Comparison of ENCODE assay signal across 28 mouse cellular contexts in the genomic region with DNA sequence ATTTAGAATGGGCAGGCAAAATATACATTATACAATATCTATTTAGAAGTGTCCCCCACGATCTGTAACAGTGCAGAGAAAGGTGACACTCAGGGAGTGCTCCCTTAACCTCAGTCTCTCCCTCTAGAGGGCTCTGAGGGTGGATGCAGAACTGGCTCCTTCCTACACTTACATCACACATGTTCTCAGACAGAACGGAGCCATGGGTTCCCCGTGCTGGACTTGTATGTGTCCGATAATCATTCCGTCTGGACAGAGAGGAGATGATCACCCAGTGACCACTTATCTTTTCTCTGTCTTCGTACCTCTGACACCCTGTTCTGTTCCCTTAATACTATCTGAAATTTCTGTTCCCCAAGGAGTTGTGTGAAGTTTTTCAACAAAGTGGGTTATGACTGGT. TPM values are rescaled to one million over a fixed set of nuclear protein-coding genes. Genes with fewer than 3 reads are reported as not detected.
DNase-seq lines count a peak whose midpoint lies in the region; ATAC-seq and TF ChIP-seq lines count a peak whose summit lies in the region.
"Had no signal": no experiment of that assay in that cellular context is flagged by ENCODE, and none has a peak within 500 bp of the region (broad histone marks: within the 10 kb centered on the region; RNA-seq: fewer than 3 reads in every experiment).

No protein-coding gene starts in this region.

- no peak overlapping the region for H3K9ac ChIP-seq in intestine, postnatal 0 days (ENCODE audit: low read depth, low read length)
- H3K9ac ChIP-seq in intestine, embryonic 15.5 days = no peak overlapping the region
- no peak overlapping the region for H3K9ac ChIP-seq in lung, postnatal 0 days (replicated peaks; ENCODE audit: low read depth)
- no peak overlapping the region for H3K9ac ChIP-seq in stomach, postnatal 0 days (ENCODE audit: low read length)
- H3K9ac ChIP-seq: forebrain, embryonic 13.5 days; hindbrain, embryonic 15.5 days had no signal

- H3K27ac ChIP-seq in heart, embryonic 10.5 days = no peak overlapping the region
- no peak overlapping the region for H3K27ac ChIP-seq in intestine, postnatal 0 days (ENCODE audit: low read depth, low read length)
- H3K27ac ChIP-seq in intestine, embryonic 15.5 days = no peak overlapping the region
- no peak overlapping the region for H3K27ac ChIP-seq in lung, postnatal 0 days (ENCODE audit: low read length)
- H3K27ac ChIP-seq in stomach, postnatal 0 days (replicated peaks) = no peak overlapping the region
- H3K27ac ChIP-seq: forebrain, embryonic 10.5 days; forebrain, embryonic 13.5 days; hindbrain, embryonic 15.5 days had no signal

- H3K4me2 ChIP-seq in intestine, postnatal 0 days (replicated peaks; ENCODE audit: low read depth) = no peak overlapping the region
- no peak overlapping the region for H3K4me2 ChIP-seq in intestine, embryonic 15.5 days (replicated peaks)
- H3K4me2 ChIP-seq in lung, postnatal 0 days (replicated peaks; ENCODE audit: low read depth, low read length) = no peak overlapping the region
- no peak overlapping the region for H3K4me2 ChIP-seq in stomach, postnatal 0 days (replicated peaks; ENCODE audit: low read depth)
- H3K4me2 ChIP-seq: forebrain, embryonic 13.5 days; hindbrain, embryonic 15.5 days had no signal

- intact Hi-C loops in heart, postnatal 25 days (cut with DNase I) = no loop called here

- no peak for TF ChIP-seq EP300 in lung, postnatal 0 days (IDR thresholded peaks at IDR 0.05)
- TF ChIP-seq EP300 in stomach, postnatal 0 days (optimal IDR thresholded peaks at IDR 0.05) = no peak

- 70% methylated on average over 6 of the region's 6 CpGs for WGBS in heart, embryonic 10.5 days
- WGBS in intestine, postnatal 0 days = 72% methylated on average over 6 of the region's 6 CpGs
- WGBS in intestine, embryonic 15.5 days = 78% methylated on average over 6 of the region's 6 CpGs
- 63% methylated on average over 6 of the region's 6 CpGs for WGBS in lung, postnatal 0 days
- 74% methylated on average over 6 of the region's 6 CpGs for WGBS in stomach, postnatal 0 days

- no peaks in the 10 kb centered on the region for H3K36me3 ChIP-seq in heart, embryonic 10.5 days
- H3K36me3 ChIP-seq in intestine, postnatal 0 days (ENCODE audit: control insufficient read depth, insufficient read depth) = no peaks in the 10 kb centered on the region
- H3K36me3 ChIP-seq in intestine, embryonic 15.5 days = no peaks in the 10 kb centered on the region
- no peaks in the 10 kb centered on the region for H3K36me3 ChIP-seq in lung, postnatal 0 days (ENCODE audit: insufficient read depth, low read length)
- no peaks in the 10 kb centered on the region for H3K36me3 ChIP-seq in stomach, postnatal 0 days (ENCODE audit: control insufficient read depth, insufficient read depth, low read length)
- H3K36me3 ChIP-seq: forebrain, embryonic 10.5 days; hindbrain, embryonic 15.5 days had no signal

- no peaks in the 10 kb centered on the region for H3K27me3 ChIP-seq in heart, embryonic 10.5 days (ENCODE audit: insufficient read depth, poor library complexity, severe bottlenecking)
- H3K27me3 ChIP-seq in intestine, postnatal 0 days (replicated peaks; ENCODE audit: control insufficient read depth, insufficient read depth, low read length) = no peaks in the 10 kb centered on the region
- no peaks in the 10 kb centered on the region for H3K27me3 ChIP-seq in intestine, embryonic 15.5 days (replicated peaks)
- H3K27me3 ChIP-seq in lung, postnatal 0 days (replicated peaks; ENCODE audit: insufficient read depth, low read length) = no peaks in the 10 kb centered on the region
- H3K27me3 ChIP-seq in stomach, postnatal 0 days (ENCODE audit: control insufficient read depth, insufficient read depth, low read length) = no peaks in the 10 kb centered on the region
- H3K27me3 ChIP-seq: forebrain, embryonic 13.5 days; hindbrain, embryonic 15.5 days had no signal

- no peaks in the 10 kb centered on the region for H3K9me3 ChIP-seq in heart, embryonic 10.5 days
- no peaks in the 10 kb centered on the region for H3K9me3 ChIP-seq in intestine, postnatal 0 days (ENCODE audit: control insufficient read depth)
- no peaks in the 10 kb centered on the region for H3K9me3 ChIP-seq in intestine, embryonic 15.5 days
- H3K9me3 ChIP-seq in lung, postnatal 0 days (ENCODE audit: low read length) = no peaks in the 10 kb centered on the region
- no peaks in the 10 kb centered on the region for H3K9me3 ChIP-seq in stomach, postnatal 0 days (ENCODE audit: control insufficient read depth, low read length)
- H3K9me3 ChIP-seq: forebrain, embryonic 10.5 days; forebrain, embryonic 13.5 days; hindbrain, embryonic 15.5 days had no signal

- TF ChIP-seq CTCF in intestine, postnatal 0 days (IDR thresholded peaks at IDR 0.05; ENCODE audit: low read depth) = peak; percentile 46
- 0 out of 2 replicates have a peak, but pooled peaks have one; percentile 26 for TF ChIP-seq CTCF in lung, postnatal 0 days (IDR thresholded peaks at IDR 0.05)
- peak; percentile 41 for TF ChIP-seq CTCF in stomach, postnatal 0 days (IDR thresholded peaks at IDR 0.05; ENCODE audit: low read depth)

- no peaks in the 10 kb centered on the region for H3K4me1 ChIP-seq in heart, embryonic 10.5 days
- H3K4me1 ChIP-seq in intestine, postnatal 0 days (replicated peaks; ENCODE audit: control insufficient read depth, insufficient read depth, low read length) = no peaks in the 10 kb centered on the region
- H3K4me1 ChIP-seq in intestine, embryonic 15.5 days (replicated peaks) = no peaks in the 10 kb centered on the region
- no peaks in the 10 kb centered on the region for H3K4me1 ChIP-seq in lung, postnatal 0 days (ENCODE audit: insufficient read depth, low read depth, low read length)
- no peaks in the 10 kb centered on the region for H3K4me1 ChIP-seq in stomach, postnatal 0 days (replicated peaks; ENCODE audit: control insufficient read depth, insufficient read depth)
- H3K4me1 ChIP-seq: forebrain, embryonic 10.5 days; forebrain, embryonic 13.5 days; hindbrain, embryonic 15.5 days had no signal

- DNase-seq in heart, embryonic 10.5 days (ENCODE audit: low spot score) = peak; percentile 53
- DNase-seq in heart, postnatal 25 days (ENCODE audit: low spot score) = no peak
- no peak for DNase-seq in lung, postnatal 0 days (ENCODE audit: low spot score)
- no peak for DNase-seq in lung, postnatal 4 days
- DNase-seq in stomach, postnatal 0 days (ENCODE audit: low spot score) = no peak
- no peak for DNase-seq in cerebellum, adult 18-20 months
- DNase-seq: adrenal gland, adult 8-10 months; adrenal gland, postnatal 25 days; B cell, adult 2 months; cerebellum, adult 2 months; cerebellum, adult 9-11 months; cerebellum, postnatal 36 days; embryo, embryonic 11 days; gastrocnemius, postnatal 10 days; gastrocnemius, postnatal 36 days; heart, postnatal 10 days; heart, postnatal 4 days; kidney, adult 2 months had no signal

- H3K4me3 ChIP-seq in heart, embryonic 10.5 days = no peak overlapping the region
- H3K4me3 ChIP-seq in intestine, postnatal 0 days (ENCODE audit: low read depth, low read length) = no peak overlapping the region
- H3K4me3 ChIP-seq in intestine, embryonic 15.5 days (replicated peaks) = no peak overlapping the region
- no peak overlapping the region for H3K4me3 ChIP-seq in lung, postnatal 0 days (ENCODE audit: low read depth, low read length)
- H3K4me3 ChIP-seq in stomach, postnatal 0 days (ENCODE audit: low read depth, low read length) = no peak overlapping the region
- H3K4me3 ChIP-seq: forebrain, embryonic 10.5 days; forebrain, embryonic 13.5 days; hindbrain, embryonic 15.5 days had no signal

- no peak for ATAC-seq in intestine, postnatal 0 days
- no peak for ATAC-seq in intestine, embryonic 15.5 days
- ATAC-seq in lung, postnatal 0 days = no peak
- ATAC-seq in stomach, postnatal 0 days (ENCODE audit: low FRiP score, low TSS enrichment) = no peak
- ATAC-seq: activated CD4-positive, CD25-positive, alpha-beta regulatory T cell, adult 4 months; forebrain, embryonic 13.5 days; forebrain, embryonic 16.5 days; intestine, embryonic 16.5 days had no signal

RNA-seq across cellular contexts. Expression of a gene that starts 15.7 kb away (rescaled TPM):
- 0.11 and 0.65 TPM in 2 replicates for polyA plus RNA-seq in heart, embryonic 10.5 days (2016; fragmentation: Nextera tagmentation; extraction: Ambion mirVana)
- not detected for total RNA-seq in heart, postnatal 25 days (2021)
- 23.0 and 25.9 TPM in 2 replicates for polyA plus RNA-seq in intestine, postnatal 0 days (2015; fragmentation: Nextera tagmentation; extraction: Ambion mirVana)
- polyA plus RNA-seq in intestine, embryonic 15.5 days (2015; fragmentation: Nextera tagmentation; extraction: Ambion mirVana) = 35.9 and 37.9 TPM in 2 replicates
- polyA plus RNA-seq in lung, postnatal 0 days (2015; fragmentation: Nextera tagmentation; extraction: Ambion mirVana) = 10.9 and 14.0 TPM in 2 replicates
- 20.3 and 20.5 TPM in 2 replicates for polyA plus RNA-seq in stomach, postnatal 0 days (2015; fragmentation: Nextera tagmentation; extraction: Ambion mirVana)
- total RNA-seq: gastrocnemius, adult 18-20 months; gastrocnemius, postnatal 10 days; gastrocnemius, postnatal 36 days; granulocyte monocyte progenitor cell, adult 5-6 weeks; heart, postnatal 10 days had no signal
